Mouse (Mus musculus) olfactory bulb, adult 2 months (tissue): Measurements from ENCODE around the gene Gm10718. TPM values are rescaled to one million over a fixed set of nuclear protein-coding genes. Genes with fewer than 3 reads are reported as not detected.
"Not testable (repeated sequence)": the region's sequence is repeated elsewhere in the genome, so short reads cannot be mapped to it uniquely, and the experiment has no call there.

Experiments used
- H3K27ac ChIP-seq: fragments of 200-500 bp; 2 replicates; pipeline ENCODE4 v1.5.1; 2012; ENCODE audit warnings: low read depth, low read length; ENCODE audit not compliant: insufficient read depth
- H3K4me1 ChIP-seq: fragments of 200-500 bp; 2 replicates; pipeline ENCODE4 v1.6.1; 2012; ENCODE audit warnings: low read length; ENCODE audit not compliant: control insufficient read depth, insufficient read depth
- H3K4me3 ChIP-seq: fragments of 200-500 bp; 2 replicates; pipeline ENCODE4 v1.5.1; 2012; ENCODE audit warnings: mild to moderate bottlenecking, low read depth, low read length, moderate library complexity; ENCODE audit not compliant: insufficient read depth
- WGBS: fragments of 180-500 bp; shearing (Covaris S2); methylation state at CpG from one replicate; pipeline ENCODE4 v1.1.7; 2018; 5-methylcytosine and 5-hydroxymethylcytosine counted together
- polyA plus RNA-seq: library from polyadenylated mRNA; stranded (reverse); fragments of >200 nt; gene quantifications from 2 replicates; pipeline ENCODE4 v1.2.4, GENCODE M21; 2012; ENCODE audit warnings: low replicate concordance; ENCODE audit not compliant: missing spikeins, insufficient read depth, insufficient read length

Gene Gm10718
- polyA plus RNA-seq = not detected in 2 replicates

DNA sequence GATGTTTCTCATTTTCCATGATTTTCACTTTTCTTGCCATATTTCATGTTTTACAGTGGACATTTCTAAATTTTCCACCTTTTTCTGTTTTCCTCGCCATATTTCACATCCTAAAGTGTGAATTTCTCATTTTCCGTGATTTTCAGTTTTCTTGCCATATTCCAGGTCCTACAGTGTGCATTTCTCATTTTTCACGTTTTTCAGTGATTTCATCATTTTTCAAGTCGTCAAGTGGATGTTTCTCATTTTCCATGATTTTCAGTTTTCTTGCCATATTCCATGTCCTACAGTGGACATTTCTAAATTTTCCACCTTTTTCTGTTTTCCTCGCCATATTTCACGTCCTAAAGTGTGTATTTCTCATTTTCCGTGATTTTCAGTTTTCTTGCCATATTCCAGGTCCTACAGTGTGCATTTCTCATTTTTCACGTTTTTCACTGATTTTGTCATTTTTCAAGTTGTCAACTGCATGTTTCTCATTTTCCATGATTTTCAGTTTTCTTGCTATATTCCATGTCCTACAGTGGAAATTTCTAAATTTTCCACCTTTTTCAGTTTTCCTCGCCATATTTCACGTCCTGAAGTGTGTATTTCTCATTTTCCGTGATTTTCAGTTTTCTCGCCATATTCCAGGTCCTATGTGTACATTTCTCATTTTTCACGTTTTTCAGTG is at the start of gene Gm10718:
Gene Gm10718, plus strand, starts transcription at position 236 of the 673 bp plus-strand sequence.
- not testable (repeated sequence) for H3K4me3 ChIP-seq, H3K27ac ChIP-seq, H3K4me1 ChIP-seq
- 77% methylated on average over 12 of the region's 13 CpGs for WGBS

DNA sequence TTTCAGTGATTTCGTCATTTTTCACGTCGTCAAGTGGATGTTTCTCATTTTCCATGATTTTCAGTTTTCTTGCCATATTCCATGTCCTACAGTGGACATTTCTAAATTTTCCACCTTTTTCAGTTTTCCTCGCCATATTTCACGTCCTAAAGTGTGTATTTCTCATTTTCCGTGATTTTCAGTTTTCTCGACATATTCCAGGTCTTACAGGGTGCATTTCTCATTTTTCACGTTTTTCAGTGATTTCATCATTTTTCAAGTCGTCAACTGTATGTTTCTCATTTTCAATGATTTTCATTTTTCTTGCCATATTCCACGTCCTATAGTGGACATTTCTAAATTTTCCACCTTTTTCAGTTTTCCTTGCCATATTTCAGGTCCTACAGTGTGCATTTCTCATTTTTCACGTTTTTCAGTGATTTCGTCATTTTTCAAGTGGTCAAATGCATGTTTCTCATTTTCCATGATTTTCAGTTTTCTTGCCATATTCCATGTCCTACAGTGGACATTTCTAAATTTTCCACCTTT is 22.8 kb upstream of the Gm10718 start, which contains the start of gene Gm10722:
Gene Gm10722, plus strand, starts transcription at position 478 of the 528 bp plus-strand sequence.
- not testable (repeated sequence) for H3K4me1 ChIP-seq, H3K4me3 ChIP-seq, H3K27ac ChIP-seq
- WGBS = 74% methylated on average over 12 of the region's 12 CpGs

GRCm38 (mm10) chr9:3001006-3001405 is 22.3 kb upstream of the Gm10718 start:
- not testable (repeated sequence) for H3K4me3 ChIP-seq, H3K4me1 ChIP-seq, H3K27ac ChIP-seq
- 67% methylated on average over 8 of the region's 8 CpGs for WGBS

- not testable (repeated sequence) for H3K27ac ChIP-seq, H3K4me3 ChIP-seq, H3K4me1 ChIP-seq
- WGBS = 72% methylated on average over 9 of the region's 11 CpGs
These were observed 21.2 kb upstream of the Gm10718 start for GRCm38 (mm10) chr9:3001948-3002659.

DNA sequence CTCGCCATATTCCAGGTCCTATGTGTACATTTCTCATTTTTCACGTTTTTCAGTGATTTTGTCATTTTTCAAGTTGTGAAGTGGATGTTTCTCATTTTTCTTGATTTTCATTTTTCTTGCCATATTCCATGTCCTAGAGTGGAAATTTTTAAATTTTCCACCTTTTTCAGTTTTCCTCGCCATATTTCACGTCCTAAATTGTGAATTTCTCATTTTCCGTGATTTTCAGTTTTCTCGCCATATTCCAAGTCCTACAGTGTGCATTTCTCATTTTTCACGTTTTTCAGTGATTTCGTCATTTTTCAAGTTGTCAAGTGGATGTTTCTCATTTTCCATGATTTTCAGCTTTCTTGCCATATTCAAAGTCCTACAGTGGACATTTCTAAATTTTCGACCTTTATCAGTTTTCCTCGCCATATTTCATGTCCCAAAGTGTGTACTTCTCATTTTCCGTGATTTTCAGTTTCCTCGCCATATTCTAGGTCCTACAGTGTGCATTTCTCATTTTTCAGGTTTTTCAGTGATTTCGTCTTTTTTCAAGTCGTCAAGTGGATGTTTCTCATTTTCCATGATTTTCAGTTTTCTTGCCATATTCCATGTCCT is 20.5 kb upstream of the Gm10718 start, which contains the start of gene Gm11168:
Gene Gm11168, plus strand, starts transcription at position 553 of the 603 bp plus-strand sequence.
- not testable (repeated sequence) for H3K27ac ChIP-seq, H3K4me3 ChIP-seq, H3K4me1 ChIP-seq
- WGBS = 75% methylated on average over 6 of the region's 14 CpGs

- H3K4me1 ChIP-seq, H3K27ac ChIP-seq, H3K4me3 ChIP-seq: not testable (repeated sequence)
- 85% methylated on average over 1 of the region's 5 CpGs for WGBS
These were observed 17.2 kb upstream of the Gm10718 start for GRCm38 (mm10) chr9:3006179-3006578.

DNA sequence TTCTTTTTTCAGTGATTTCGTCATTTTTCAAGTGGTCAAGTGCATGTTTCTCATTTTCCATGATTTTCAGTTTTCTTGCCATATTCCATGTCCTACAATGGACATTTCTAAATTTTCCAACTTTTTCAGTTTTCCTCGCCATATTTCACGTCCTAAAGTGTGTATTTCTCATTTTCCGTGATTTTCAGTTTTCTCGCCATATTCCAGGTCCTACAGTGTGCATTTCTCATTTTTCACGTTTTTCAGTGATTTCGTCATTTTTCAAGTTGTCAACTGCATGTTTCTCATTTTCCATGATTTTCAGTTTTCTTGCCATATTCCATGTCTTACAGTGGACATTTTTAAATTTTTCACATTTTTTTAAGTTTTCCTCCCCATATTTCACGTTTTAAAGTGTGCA is 16.7 kb upstream of the Gm10718 start:
- not testable (repeated sequence) for H3K27ac ChIP-seq, H3K4me1 ChIP-seq, H3K4me3 ChIP-seq
- WGBS = 72% methylated on average over 8 of the region's 8 CpGs

GRCm38 (mm10) chr9:3007272-3007671 is 16.1 kb upstream of the Gm10718 start:
- WGBS = 82% methylated on average over 8 of the region's 9 CpGs
- H3K4me3 ChIP-seq, H3K27ac ChIP-seq, H3K4me1 ChIP-seq: not testable (repeated sequence)

- not testable (repeated sequence) for H3K4me1 ChIP-seq, H3K27ac ChIP-seq, H3K4me3 ChIP-seq
- no CpG with 5 or more reads among the region's 5 CpGs for WGBS
These were observed 14.0 kb upstream of the Gm10718 start for GRCm38 (mm10) chr9:3009331-3009730.

GRCm38 (mm10) chr9:3012054-3012621 is 11.2 kb upstream of the Gm10718 start:
- 84% methylated on average over 3 of the region's 7 CpGs for whole genome bisulfite sequencing
- H3K4me1 ChIP-seq, H3K27ac ChIP-seq, H3K4me3 ChIP-seq: not testable (repeated sequence)

DNA sequence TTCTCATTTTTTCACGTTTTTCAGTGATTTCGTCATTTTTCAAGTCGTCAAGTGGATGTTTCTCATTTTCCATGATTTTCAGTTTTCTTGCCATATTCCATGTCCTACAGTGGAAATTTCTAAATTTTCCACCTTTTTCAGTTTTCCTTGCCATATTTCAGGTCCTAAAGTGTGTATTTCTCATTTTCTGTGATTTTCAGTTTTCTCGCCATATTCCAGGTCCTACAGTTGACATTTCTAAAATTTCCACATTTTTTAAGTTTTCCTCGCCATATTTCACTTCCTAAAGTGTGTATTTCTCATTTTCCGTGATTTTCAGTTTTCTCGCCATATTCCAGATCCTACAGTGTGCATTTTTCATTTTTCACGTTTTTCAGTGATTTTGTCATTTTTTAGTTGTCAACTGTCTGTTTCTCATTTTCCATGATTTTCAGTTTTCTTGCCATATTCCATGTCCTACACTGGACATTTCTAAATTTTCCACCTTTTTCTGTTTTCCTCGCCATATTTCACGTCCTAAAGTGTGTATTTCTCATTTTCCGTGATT is 10.5 kb upstream of the Gm10718 start, which contains the start of gene Gm10721:
Gene Gm10721, plus strand, starts transcription at position 408 of the 547 bp plus-strand sequence.
- not testable (repeated sequence) for H3K4me1 ChIP-seq, H3K27ac ChIP-seq, H3K4me3 ChIP-seq
- WGBS = no CpG with 5 or more reads among the region's 11 CpGs

DNA sequence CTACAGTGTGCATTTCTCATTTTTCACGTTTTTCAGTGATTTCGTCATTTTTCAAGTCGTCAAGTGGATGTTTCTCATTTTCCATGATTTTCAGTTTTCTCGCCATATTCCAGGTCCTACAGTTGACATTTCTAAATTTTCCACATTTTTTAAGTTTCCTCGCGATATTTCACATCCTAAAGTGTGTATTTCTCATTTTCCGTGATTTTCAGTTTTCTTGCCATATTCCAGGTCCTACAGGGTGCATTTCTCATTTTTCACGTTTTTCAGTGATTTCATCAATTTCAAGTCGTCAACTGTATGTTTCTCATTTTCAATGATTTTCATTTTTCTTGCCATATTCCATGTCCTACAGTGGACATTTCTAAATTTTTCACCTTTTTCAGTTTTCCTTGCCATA is 8.0 kb upstream of the Gm10718 start, which contains the start of gene Gm10720:
Gene Gm10720, plus strand, starts transcription at position 301 of the 400 bp plus-strand sequence.
- WGBS = 67% methylated on average over 5 of the region's 9 CpGs
- H3K27ac ChIP-seq, H3K4me1 ChIP-seq, H3K4me3 ChIP-seq: not testable (repeated sequence)

DNA sequence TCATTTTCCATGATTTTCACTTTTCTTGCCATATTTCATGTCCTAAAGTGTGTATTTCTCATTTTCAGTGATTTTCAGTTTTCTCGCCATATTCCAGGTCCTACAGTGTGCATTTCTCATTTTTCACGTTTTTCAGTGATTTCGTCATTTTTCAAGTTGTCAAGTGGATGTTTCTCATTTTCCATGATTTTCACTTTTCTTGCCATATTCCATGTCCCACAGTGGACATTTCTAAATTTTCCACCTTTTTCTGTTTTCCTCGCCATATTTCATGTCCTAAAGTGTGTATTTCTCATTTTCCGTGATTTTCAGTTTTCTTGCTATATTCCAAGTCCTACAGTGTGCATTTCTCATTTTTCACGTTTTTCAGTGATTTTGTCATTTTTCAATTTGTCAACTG is 7.5 kb upstream of the Gm10718 start:
- 75% methylated on average over 6 of the region's 6 CpGs for WGBS
- H3K4me1 ChIP-seq, H3K27ac ChIP-seq, H3K4me3 ChIP-seq: not testable (repeated sequence)
